Mouse (Mus musculus) spleen, adult 2 months (tissue): ENCODE measurements around the gene Leo1. TPM values are rescaled to one million over a fixed set of nuclear protein-coding genes. Genes with fewer than 3 reads are reported as not detected.

Experiments
- DNase-seq, 2 experiments: peaks; one replicate each; pipeline versions ENCODE4 v3.0.0 to v3.0.0-alpha.2; 2012 to 2021; ENCODE audit warnings: low spot score in 2 of 2, low read depth in 1 of 2
- H3K27ac ChIP-seq: fragments of 200-500 bp; 2 replicates; pipeline ENCODE4 v1.5.1; 2012; ENCODE audit warnings: low read length, inconsistent platforms; ENCODE audit not compliant: insufficient read depth
- H3K27me3 ChIP-seq: fragments of 200-500 bp; 2 replicates; pipeline ENCODE4 v1.6.1; 2012; ENCODE audit warnings: mild to moderate bottlenecking, moderate library complexity, low read length, inconsistent platforms; ENCODE audit not compliant: control insufficient read depth, insufficient read depth
- H3K36me3 ChIP-seq: fragments of 200-500 bp; 2 replicates; pipeline ENCODE4 v1.6.1; 2012; ENCODE audit warnings: mild to moderate bottlenecking, low read length, inconsistent platforms; ENCODE audit not compliant: control insufficient read depth, insufficient read depth
- H3K4me1 ChIP-seq: fragments of 200-500 bp; 2 replicates; pipeline ENCODE4 v1.6.1; 2011; ENCODE audit warnings: inconsistent platforms; ENCODE audit not compliant: control insufficient read depth, insufficient read depth, insufficient read length
- H3K4me3 ChIP-seq: fragments of 200-500 bp; 2 replicates; pipeline ENCODE4 v1.5.1; 2011; ENCODE audit warnings: mild to moderate bottlenecking, inconsistent platforms; ENCODE audit not compliant: insufficient read depth, insufficient read length; ENCODE audit errors: extremely low read depth
- CTCF ChIP-seq: fragments of 200-500 bp; IDR thresholded peaks from 2 replicates; pipeline ENCODE4 v1.5.1; 2011; ENCODE audit warnings: mild to moderate bottlenecking, inconsistent platforms; ENCODE audit not compliant: insufficient read depth, insufficient read length, insufficient replicate concordance; ENCODE audit errors: extremely low read depth
- POLR2A ChIP-seq: fragments of 200-500 bp; IDR thresholded peaks from 2 replicates; pipeline ENCODE4 v1.6.1; 2011; ENCODE audit warnings: low read depth, low read length, inconsistent platforms
- WGBS: fragments of 180-500 bp; shearing (Covaris S2); methylation state at CpG from one replicate; pipeline ENCODE4 v1.1.7; 2018; 5-methylcytosine and 5-hydroxymethylcytosine counted together
- polyA plus RNA-seq: library from polyadenylated mRNA; depleted of rRNA; stranded (reverse); fragments of >200 nt; gene quantifications from 2 replicates; pipeline ENCODE4 v1.2.3, GENCODE M21; 2012

The Leo1 gene
- polyA plus RNA-seq, 1 experiment: 2.0 TPM

GRCm38 (mm10) chr9:75430822-75431621 is 10.3 kb upstream of the Leo1 start:
- no peaks in the 10 kb centered on the region for H3K27me3 ChIP-seq
- peaks cover 11% of the 10 kb centered on the region; the same call in 1 of the 2 replicates for H3K4me1 ChIP-seq
- WGBS: 67% methylated on average over 16 of the region's 16 CpGs
- no peak overlapping the region for H3K27ac ChIP-seq
- H3K4me3 ChIP-seq: no peak overlapping the region
- H3K36me3 ChIP-seq: no peaks in the 10 kb centered on the region
- TF ChIP-seq POLR2A (no peak), CTCF (no peak)
- DNase-seq: no peak

GRCm38 (mm10) chr9:75432694-75433093 is 8.6 kb upstream of the Leo1 start:
- Histone ChIP-seq H3K4me3 (no peak overlapping the region), H3K4me1 (peaks cover 11% of the 10 kb centered on the region; the same call in 1 of the 2 replicates), H3K36me3 (no peaks in the 10 kb centered on the region), H3K27ac (no peak overlapping the region), H3K27me3 (no peaks in the 10 kb centered on the region)
- WGBS: 59% methylated on average over 3 of the region's 3 CpGs
- no peak for DNase-seq
- TF ChIP-seq POLR2A (no peak), CTCF (no peak)

- DNase-seq: peak; percentile 59 to 76
- no peak overlapping the region for H3K4me3 ChIP-seq
- peak overlapping the region; percentile 78 for H3K27ac ChIP-seq
- H3K4me1 ChIP-seq: peaks cover 11% of the 10 kb centered on the region; the same call in 1 of the 2 replicates
- under 1% methylated on average over 7 of the region's 7 CpGs for WGBS
- no peaks in the 10 kb centered on the region for H3K27me3 ChIP-seq
- H3K36me3 ChIP-seq: no peaks in the 10 kb centered on the region
- no peak for TF ChIP-seq POLR2A
- TF ChIP-seq CTCF: peak; percentile 26; the same call in 1 of the 2 replicates
These were observed 7.0 kb upstream of the Leo1 start for GRCm38 (mm10) chr9:75434172-75434793.

- H3K27ac ChIP-seq: no peak overlapping the region
These were observed 6.5 kb upstream of the Leo1 start for GRCm38 (mm10) chr9:75434872-75435271.

GRCm38 (mm10) chr9:75435291-75435690 is 6.0 kb upstream of the Leo1 start:
- H3K4me1 ChIP-seq: peaks cover 11% of the 10 kb centered on the region; the same call in 1 of the 2 replicates
- WGBS: 92% methylated on average over 4 of the region's 4 CpGs
- no peak overlapping the region for H3K27ac ChIP-seq
- TF ChIP-seq CTCF (no peak), POLR2A (no peak)
- no peaks in the 10 kb centered on the region for H3K27me3 ChIP-seq
- H3K4me3 ChIP-seq: no peak overlapping the region
- no peaks in the 10 kb centered on the region for H3K36me3 ChIP-seq
- DNase-seq: no peak

More at GRCm38 (mm10) chr9:75434872-75435271, 6.5 kb upstream of the Leo1 start:
- H3K4me1 ChIP-seq: peaks cover 11% of the 10 kb centered on the region; the same call in 1 of the 2 replicates
- no peaks in the 10 kb centered on the region for H3K36me3 ChIP-seq
- no peak overlapping the region for H3K4me3 ChIP-seq
- no peak for DNase-seq
- WGBS: 56% methylated on average over 6 of the region's 6 CpGs
- TF ChIP-seq POLR2A (no peak), CTCF (no peak)
- no peaks in the 10 kb centered on the region for H3K27me3 ChIP-seq

- Histone ChIP-seq H3K36me3 (no peaks in the 10 kb centered on the region), H3K27ac (no peak overlapping the region), H3K4me1 (peaks cover 11% of the 10 kb centered on the region; the same call in 1 of the 2 replicates), H3K4me3 (peak overlapping the region; percentile 17; the same call in 1 of the 2 replicates), H3K27me3 (no peaks in the 10 kb centered on the region)
- TF ChIP-seq POLR2A: no peak
- no peak for TF ChIP-seq CTCF
- WGBS: 2% methylated on average over 12 of the region's 12 CpGs
- DNase-seq: peak; percentile 32 to 54
These were observed 5.4 kb upstream of the Leo1 start for GRCm38 (mm10) chr9:75435918-75436317.
